Mouse (Mus musculus): ENCODE measurements at regions not wholly inside any gene's neighbourhood (a gene's known extent, or its start where the extent isn't known, plus 50 kb on each side); places are given as distances from the start of the nearest gene placed in this dataset.

DNA sequence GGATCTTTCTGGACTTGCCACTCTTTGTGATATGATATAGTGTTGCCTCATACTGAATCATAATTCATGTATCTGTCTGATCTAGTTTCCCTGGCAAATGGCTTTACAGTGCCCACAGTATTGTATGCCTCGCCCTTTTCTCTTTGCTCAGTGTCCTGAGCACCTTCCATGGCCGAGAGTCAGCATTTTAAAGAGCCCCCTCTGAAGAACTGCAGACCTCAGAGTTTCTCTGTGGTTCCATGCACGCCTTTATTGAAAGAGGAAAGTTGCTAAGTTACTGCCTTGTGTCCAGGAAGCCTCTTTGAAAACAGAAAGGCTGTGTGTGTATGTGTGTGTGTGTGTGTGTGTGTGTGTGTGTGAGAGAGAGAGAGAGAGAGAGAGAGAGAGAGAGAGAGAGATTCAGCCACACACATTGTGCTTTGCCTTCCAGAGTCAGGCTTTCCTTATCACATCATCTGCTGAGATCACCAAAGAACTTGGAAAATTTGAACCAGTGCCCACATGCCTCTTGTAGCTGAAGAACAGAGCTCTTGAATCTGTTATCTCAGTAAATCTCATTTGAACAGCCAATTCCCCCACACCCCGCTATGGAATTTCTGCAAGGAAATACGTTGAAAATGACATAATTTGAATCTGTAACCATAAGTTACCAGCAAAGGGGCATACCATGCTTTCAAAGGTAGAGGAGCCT is 122.6 kb downstream of the Snx18 start:
- no peak for TF ChIP-seq POLR2A (IDR thresholded peaks at IDR 0.05; ENCODE audit: borderline replicate concordance, extremely low read depth, insufficient read depth, insufficient read length, poor library complexity, severe bottlenecking)
- no peak for TF ChIP-seq CTCF (IDR thresholded peaks at IDR 0.05; ENCODE audit: borderline replicate concordance, extremely low read depth, insufficient read depth, insufficient read length)
